Mouse (Mus musculus) kidney, adult 2 months (tissue): Measurements from ENCODE around the gene Lmbrd2. TPM values are rescaled to one million over a fixed set of nuclear protein-coding genes. Genes with fewer than 3 reads are reported as not detected.
"Not testable (repeated sequence)": the region's sequence is repeated elsewhere in the genome, so short reads cannot be mapped to it uniquely, and the experiment has no call there.

Source experiments
- DNase-seq: peaks from one replicate; pipeline ENCODE4 v3.0.0; 2021
- H3K27ac ChIP-seq: fragments of 200-500 bp; 2 replicates; pipeline ENCODE4 v1.5.1; 2012; ENCODE audit warnings: low read depth, low read length, control low read depth, inconsistent platforms; ENCODE audit not compliant: insufficient read depth
- H3K27me3 ChIP-seq: fragments of 200-500 bp; replicated peaks from 2 replicates; pipeline ENCODE4 v1.6.1; 2012; ENCODE audit warnings: mild to moderate bottlenecking, moderate library complexity, low read length, inconsistent platforms; ENCODE audit not compliant: control insufficient read depth, insufficient read depth
- H3K36me3 ChIP-seq: fragments of 200-500 bp; 2 replicates; pipeline ENCODE4 v1.6.1; 2012; ENCODE audit warnings: mild to moderate bottlenecking, moderate library complexity, low read length, inconsistent platforms; ENCODE audit not compliant: control insufficient read depth, insufficient read depth
- H3K4me1 ChIP-seq: fragments of 200-500 bp; 2 replicates; pipeline ENCODE4 v1.6.1; 2011; ENCODE audit warnings: low read length; ENCODE audit not compliant: control insufficient read depth, insufficient read depth
- H3K4me3 ChIP-seq: fragments of 200-500 bp; 2 replicates; pipeline ENCODE4 v1.5.1; 2011; ENCODE audit warnings: mild to moderate bottlenecking, low read depth, low read length, control low read depth; ENCODE audit not compliant: insufficient read depth
- CTCF ChIP-seq: fragments of 200-500 bp; conservative IDR thresholded peaks from 2 replicates; pipeline ENCODE4 v1.5.1; 2011; ENCODE audit warnings: low read depth, mild to moderate bottlenecking, control low read depth, low read length, moderate library complexity, mixed read lengths; ENCODE audit not compliant: insufficient read depth, insufficient read length
- POLR2A ChIP-seq: fragments of 200-500 bp; IDR thresholded peaks from one replicate; pipeline ENCODE4 v1.6.1; 2011; ENCODE audit warnings: low read depth, low read length, control low read depth
- WGBS: fragments of 180-500 bp; shearing (Covaris S2); methylation state at CpG from one replicate; pipeline ENCODE4 v1.1.7; 2018; 5-methylcytosine and 5-hydroxymethylcytosine counted together
- polyA plus RNA-seq: library from polyadenylated mRNA; depleted of rRNA; stranded (reverse); fragments of >200 nt; gene quantifications from 2 replicates; pipeline ENCODE4 v1.2.3, GENCODE M21; 2012

The Lmbrd2 gene
- polyA plus RNA-seq, 1 experiment: 32.4 TPM

DNA sequence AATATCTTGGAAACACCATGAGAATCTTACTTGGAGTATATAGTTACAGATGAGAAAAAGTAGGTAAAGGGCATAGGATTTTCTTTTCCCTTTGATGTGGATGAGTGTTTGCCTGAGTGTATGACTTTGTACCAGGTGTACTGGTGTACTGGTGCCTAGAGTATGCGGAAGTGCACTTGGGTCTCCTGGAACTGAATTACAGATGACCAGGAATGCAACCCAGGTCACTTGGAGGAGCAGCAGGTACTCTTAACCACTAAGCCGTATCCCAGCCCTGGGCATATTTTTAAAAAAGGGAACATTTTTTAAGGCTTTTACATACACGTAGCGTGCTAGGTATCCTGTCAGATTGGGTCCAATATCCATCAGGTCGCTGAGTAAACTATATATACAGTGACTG, 43.6 kb downstream of the Lmbrd2 start:
- 93% methylated on average over 5 of the region's 5 CpGs for WGBS
- no peak for DNase-seq
- H3K27ac ChIP-seq: no peak overlapping the region
- H3K36me3 ChIP-seq: peaks cover 2% of the 10 kb centered on the region; the same call in 1 of the 2 replicates
- no peaks in the 10 kb centered on the region for H3K27me3 ChIP-seq
- no peaks in the 10 kb centered on the region for H3K4me1 ChIP-seq
- TF ChIP-seq CTCF: no peak
- no peak for TF ChIP-seq POLR2A
- H3K4me3 ChIP-seq: no peak overlapping the region

DNA sequence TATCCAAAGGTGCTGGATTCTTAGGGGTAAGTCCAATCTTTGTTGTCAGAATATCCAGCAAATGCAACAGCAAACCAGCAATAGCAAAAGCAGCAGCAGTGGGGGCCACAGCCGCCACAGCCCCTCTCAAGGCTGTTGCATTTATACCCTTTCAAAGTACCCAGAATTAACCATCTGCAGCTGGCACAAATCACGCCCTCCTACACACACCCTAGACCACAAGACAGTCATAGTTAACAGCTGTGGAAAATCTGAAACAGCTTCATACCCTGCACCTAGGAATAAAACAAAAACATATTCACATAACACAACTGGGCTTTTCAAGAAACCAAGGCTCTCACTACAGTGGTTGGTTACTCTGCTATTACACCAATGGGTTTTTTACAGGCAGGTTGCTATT, 49.4 kb downstream of the Lmbrd2 start:
- WGBS: 88% methylated on average over 2 of the region's 2 CpGs
- no peaks in the 10 kb centered on the region for H3K4me1 ChIP-seq
- TF ChIP-seq CTCF: no peak
- TF ChIP-seq POLR2A: no peak
- no peak for DNase-seq
- no peak overlapping the region for H3K27ac ChIP-seq
- H3K36me3 ChIP-seq: peaks cover 6% of the 10 kb centered on the region
- H3K27me3 ChIP-seq: no peaks in the 10 kb centered on the region
- no peak overlapping the region for H3K4me3 ChIP-seq

DNA sequence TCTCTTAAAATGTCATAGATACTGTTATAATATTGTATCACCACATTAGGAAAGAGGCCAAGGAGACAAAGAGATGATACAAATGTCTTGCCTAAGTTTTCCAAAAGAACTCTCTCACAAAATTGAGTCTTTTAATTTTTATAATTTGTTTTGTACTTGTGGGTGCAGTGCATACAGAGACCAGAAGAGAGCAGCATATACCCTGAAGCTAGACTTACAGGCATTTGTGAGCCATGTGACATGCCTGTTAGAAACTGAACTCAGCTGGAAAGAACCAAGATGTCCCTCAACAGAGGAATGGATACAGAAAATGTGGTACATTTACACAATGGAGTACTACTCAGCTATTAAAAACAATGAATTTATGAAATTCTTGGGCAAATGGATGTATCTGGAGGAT, 52.3 kb downstream of the Lmbrd2 start:
- not testable (repeated sequence) for H3K27ac ChIP-seq, H3K4me1 ChIP-seq, H3K36me3 ChIP-seq, H3K27me3 ChIP-seq, H3K4me3 ChIP-seq
- peak; percentile 19 for DNase-seq

DNA sequence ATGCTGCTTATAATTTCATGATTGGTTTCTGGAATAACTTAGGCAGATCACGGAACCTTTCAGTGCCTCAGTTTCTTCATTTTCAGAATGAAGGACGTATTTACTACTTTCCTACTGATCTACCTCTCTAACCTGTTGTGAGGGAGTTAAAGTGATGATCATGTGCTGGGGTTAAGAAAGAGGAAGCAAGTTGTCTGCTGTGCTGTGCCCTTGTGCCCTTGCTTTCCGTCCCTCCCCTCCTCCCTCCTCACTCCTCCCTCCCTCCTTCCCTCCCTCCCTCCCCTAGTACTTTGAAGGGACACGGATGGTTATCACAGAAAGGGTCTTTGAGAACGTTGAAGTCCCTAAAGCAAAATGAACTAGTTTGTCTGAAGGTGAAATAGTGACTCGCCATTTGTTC, 58.1 kb downstream of the Lmbrd2 start:
- Histone ChIP-seq H3K27ac (no peak overlapping the region), H3K36me3 (peaks cover 6% of the 10 kb centered on the region), H3K4me1 (no peaks in the 10 kb centered on the region), H3K27me3 (no peaks in the 10 kb centered on the region), H3K4me3 (no peak overlapping the region)
- DNase-seq: no peak
- TF ChIP-seq POLR2A: no peak
- no peak for TF ChIP-seq CTCF
- 50% methylated on average over 6 of the region's 6 CpGs for WGBS

DNA sequence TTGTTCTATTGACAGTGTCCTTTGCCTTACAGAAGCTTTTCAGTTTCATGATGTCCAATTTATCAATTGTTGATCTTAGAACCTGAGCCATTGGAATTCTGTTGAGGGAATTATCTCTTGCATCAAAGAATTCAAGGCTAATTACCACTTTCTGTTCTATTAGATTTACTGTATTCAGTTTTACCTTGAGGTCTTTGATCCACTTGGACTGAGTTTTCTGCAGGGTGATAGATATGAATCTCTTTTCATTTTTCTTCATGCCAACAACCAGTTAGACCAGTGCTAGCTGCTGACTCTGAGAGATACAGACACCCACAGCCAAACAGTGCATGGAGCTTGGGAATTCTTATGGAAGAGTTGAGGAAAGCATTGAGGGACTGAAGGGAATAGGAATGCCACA, 71.5 kb downstream of the Lmbrd2 start:
- Histone ChIP-seq H3K27ac (no peak overlapping the region), H3K36me3 (no peaks in the 10 kb centered on the region), H3K4me1 (no peaks in the 10 kb centered on the region), H3K27me3 (no peaks in the 10 kb centered on the region; the same call in 1 of the 2 replicates), H3K4me3 (no peak overlapping the region)
- TF ChIP-seq POLR2A (no peak), CTCF (no peak)
- DNase-seq: no peak

DNA sequence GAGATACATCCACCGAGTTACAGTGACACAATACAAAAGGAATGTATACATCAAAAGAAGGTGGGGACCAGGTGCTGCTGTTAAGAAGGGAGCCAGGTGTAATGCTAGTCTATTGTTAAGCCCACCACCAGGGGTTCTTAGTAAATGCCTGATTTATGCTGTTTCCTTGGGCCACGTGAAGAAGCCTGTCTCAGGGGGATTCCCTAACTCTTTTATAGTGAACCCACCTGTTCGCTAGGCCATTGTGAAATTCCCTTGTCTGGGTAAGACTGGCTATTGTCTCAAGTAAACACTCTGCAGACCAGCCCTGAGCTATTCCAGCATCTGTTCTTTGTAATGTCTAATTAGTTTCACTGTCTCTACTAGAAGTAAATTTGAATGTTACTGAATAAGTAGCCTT, 72.7 kb downstream of the Lmbrd2 start:
- not testable (repeated sequence) for H3K4me3 ChIP-seq, DNase-seq, H3K36me3 ChIP-seq, H3K27ac ChIP-seq, H3K27me3 ChIP-seq, H3K4me1 ChIP-seq
- WGBS: 80% methylated on average over 3 of the region's 3 CpGs

DNA sequence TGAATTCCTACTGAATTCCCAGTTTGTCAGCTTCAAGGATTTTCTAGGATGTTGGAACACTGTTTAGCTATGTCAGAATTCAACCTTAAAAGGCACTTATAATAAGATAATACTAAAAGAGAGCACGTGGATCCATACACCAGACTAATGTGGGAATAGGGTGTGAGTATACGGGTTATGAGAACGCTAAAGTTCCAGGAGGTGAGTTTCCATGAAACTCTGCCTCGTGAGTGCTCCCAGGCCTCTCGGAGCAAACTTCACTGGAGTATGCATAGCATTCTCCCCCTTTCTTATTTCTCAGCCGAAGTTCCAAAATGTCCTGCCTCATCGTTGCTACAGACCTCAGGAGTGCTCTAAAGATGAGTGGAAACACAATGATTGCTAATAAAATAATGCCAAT, 73.1 kb downstream of the Lmbrd2 start:
- H3K4me1 ChIP-seq, DNase-seq, H3K27me3 ChIP-seq, H3K36me3 ChIP-seq, H3K4me3 ChIP-seq, H3K27ac ChIP-seq: not testable (repeated sequence)
- 91% methylated on average over 7 of the region's 7 CpGs for WGBS

DNA sequence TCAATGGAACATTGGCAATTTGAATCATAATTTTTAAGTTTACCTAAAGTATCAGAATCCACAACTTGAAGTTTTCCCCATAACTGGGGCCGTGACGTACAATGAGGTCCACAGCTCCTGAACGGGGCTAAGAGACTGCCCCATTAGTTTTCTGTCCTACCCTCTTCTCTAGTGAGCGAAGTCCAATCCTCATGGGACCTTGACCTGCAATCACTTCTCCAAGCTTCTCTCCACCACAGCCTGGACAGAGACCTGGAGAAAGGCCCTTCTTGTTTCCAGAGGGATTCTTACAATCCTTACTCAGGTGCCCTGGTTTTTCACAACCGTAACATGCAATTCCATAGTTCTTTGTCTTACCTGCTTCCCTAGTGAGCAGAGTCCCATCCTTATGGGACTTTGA, 76.1 kb downstream of the Lmbrd2 start:
- TF ChIP-seq POLR2A: no peak
- H3K36me3 ChIP-seq: no peaks in the 10 kb centered on the region
- WGBS: 69% methylated on average over 5 of the region's 5 CpGs
- peak; percentile 58 for DNase-seq
- H3K27me3 ChIP-seq: no peaks in the 10 kb centered on the region; the same call in 1 of the 2 replicates
- no peaks in the 10 kb centered on the region for H3K4me1 ChIP-seq
- H3K4me3 ChIP-seq: no peak overlapping the region
- H3K27ac ChIP-seq: no peak overlapping the region
